Mouse (Mus musculus) limb, embryonic 14.5 days (tissue): Measurements from ENCODE around the gene Gm49393. TPM values are rescaled to one million over a fixed set of nuclear protein-coding genes. Genes with fewer than 3 reads are reported as not detected.

ENCODE experiments used
- ATAC-seq: fragments of 200-750 bp; cut with Nextera tagmentation; 2 replicates; pipeline ENCODE4 v1.8.0; 2017; ENCODE audit warnings: low read depth, moderate number of reproducible peaks, moderate TSS enrichment; ENCODE audit not compliant: low FRiP score
- DNase-seq: peaks from one replicate; pipeline ENCODE4 v3.0.0-alpha.2; 2015; ENCODE audit warnings: low spot score
- H3K27ac ChIP-seq: fragments of 300-500 bp; sonication (generic); replicated peaks from 2 replicates; pipeline ENCODE4 v1.5.1; 2014; ENCODE audit warnings: low read depth, mild to moderate bottlenecking, low read length, moderate library complexity, mixed read lengths
- H3K27me3 ChIP-seq: fragments of 300-500 bp; sonication (generic); 2 replicates; pipeline ENCODE4 v1.6.1; 2014; ENCODE audit warnings: low read length, mixed read lengths; ENCODE audit not compliant: control insufficient read depth, insufficient read depth
- H3K36me3 ChIP-seq: fragments of 300-500 bp; sonication (generic); 2 replicates; pipeline ENCODE4 v1.6.1; 2014; ENCODE audit warnings: mild to moderate bottlenecking, low read length, moderate library complexity, mixed read lengths; ENCODE audit not compliant: control insufficient read depth, insufficient read depth
- H3K4me1 ChIP-seq: fragments of 300-500 bp; sonication (generic); 2 replicates; pipeline ENCODE4 v1.6.1; 2014; ENCODE audit warnings: antibody characterized with exemption, low read length, mixed read lengths; ENCODE audit not compliant: control insufficient read depth, insufficient read depth
- H3K4me2 ChIP-seq: fragments of 300-500 bp; sonication (generic); replicated peaks from 2 replicates; pipeline ENCODE4 v1.6.1; 2014; ENCODE audit warnings: low read depth, mild to moderate bottlenecking, low read length, moderate library complexity; ENCODE audit not compliant: severe bottlenecking
- H3K4me3 ChIP-seq: fragments of 300-500 bp; sonication (generic); replicated peaks from 2 replicates; pipeline ENCODE4 v1.5.1; 2014; ENCODE audit warnings: low read length
- H3K9ac ChIP-seq: fragments of 300-500 bp; sonication (generic); 2 replicates; pipeline ENCODE4 v1.6.1; 2014; ENCODE audit warnings: mild to moderate bottlenecking, low read depth, low read length, moderate library complexity; ENCODE audit not compliant: severe bottlenecking
- H3K9me3 ChIP-seq: fragments of 300-500 bp; sonication (generic); 2 replicates; pipeline ENCODE4 v1.6.1; 2016; ENCODE audit warnings: low read length; ENCODE audit not compliant: control insufficient read depth
- POLR2A ChIP-seq: fragments of 200-500 bp; IDR thresholded peaks from 2 replicates; pipeline ENCODE4 v1.8.0; 2012; ENCODE audit warnings: inconsistent platforms, mild to moderate bottlenecking, moderate library complexity, borderline replicate concordance; ENCODE audit not compliant: insufficient read depth, insufficient read length; ENCODE audit errors: extremely low read depth
- WGBS: fragments of 180-500 bp; shearing (Covaris S2); extraction: QIAGEN DNeasy Blood & Tissue Kit; methylation state at CpG from one replicate; pipeline ENCODE4 v1.1.7; 2014; 5-methylcytosine and 5-hydroxymethylcytosine counted together
- polyA plus RNA-seq, 2 experiments: library from polyadenylated mRNA; depleted of rRNA in 1 of 2; stranded (reverse) in 1 of 2; unstranded in 1 of 2; fragments of >200 nt; fragmentation: Nextera tagmentation in 1 of 2; extraction: Ambion mirVana in 1 of 2; gene quantifications; 2 replicates each; pipeline versions ENCODE4 v1.2.1 to v1.2.3; 2012 to 2014

The Gm49393 gene
- polyA plus RNA-seq, 2 experiments, result not detected

GRCm38 (mm10) chr13:60820486-60821175 lies 114.8 kb downstream of the Gm49393 start:
- H3K4me2 ChIP-seq, result no peak overlapping the region
- H3K9ac ChIP-seq, result no peak overlapping the region
- WGBS, result 66% methylated on average over 3 of the region's 3 CpGs
- no peaks in the 10 kb centered on the region for H3K27me3 ChIP-seq
- no peaks in the 10 kb centered on the region for H3K4me1 ChIP-seq
- H3K4me3 ChIP-seq, result no peak overlapping the region
- no peak overlapping the region for H3K27ac ChIP-seq
- H3K9me3 ChIP-seq, result no peaks in the 10 kb centered on the region
- no peaks in the 10 kb centered on the region for H3K36me3 ChIP-seq
- TF ChIP-seq POLR2A, result no peak
- ATAC-seq (no peak), DNase-seq (no peak)

- Histone ChIP-seq H3K9ac (no peak overlapping the region), H3K27ac (no peak overlapping the region), H3K4me1 (no peaks in the 10 kb centered on the region), H3K4me2 (no peak overlapping the region), H3K36me3 (no peaks in the 10 kb centered on the region), H3K27me3 (no peaks in the 10 kb centered on the region), H3K9me3 (no peaks in the 10 kb centered on the region), H3K4me3 (no peak overlapping the region)
- 10% methylated on average over 7 of the region's 7 CpGs for WGBS
- TF ChIP-seq POLR2A, result no peak
- peak; percentile 49 for DNase-seq
- ATAC-seq, result no peak
Observed at GRCm38 (mm10) chr13:60819469-60819868, 115.9 kb downstream of the Gm49393 start.

DNA sequence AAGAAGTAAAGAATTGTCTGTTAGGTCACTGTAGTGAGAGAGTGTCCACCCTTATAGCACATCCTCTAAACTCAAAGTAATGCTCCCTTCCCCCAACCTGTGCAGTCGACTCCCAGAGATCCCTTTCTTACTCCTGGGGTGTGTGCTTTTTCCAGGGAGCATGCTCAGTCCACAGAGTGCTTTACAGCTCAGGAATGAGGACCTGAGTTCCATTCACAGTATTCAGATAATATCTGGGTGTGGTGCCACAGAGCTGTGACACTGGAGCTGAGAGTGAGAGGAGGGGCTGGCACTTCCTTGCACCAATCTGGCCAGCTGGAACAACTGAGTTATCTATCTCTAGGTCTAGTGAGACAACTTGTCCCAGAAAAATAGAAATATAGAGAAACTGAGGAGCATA lies 121.7 kb downstream of the Gm49393 start:
- no peak for TF ChIP-seq POLR2A
- H3K9me3 ChIP-seq, result no peaks in the 10 kb centered on the region
- 45% methylated on average over 1 of the region's 1 CpGs for WGBS
- no peaks in the 10 kb centered on the region for H3K36me3 ChIP-seq
- H3K4me3 ChIP-seq, result no peak overlapping the region
- DNase-seq (no peak), ATAC-seq (no peak)
- no peaks in the 10 kb centered on the region for H3K27me3 ChIP-seq
- no peaks in the 10 kb centered on the region for H3K4me1 ChIP-seq
- H3K9ac ChIP-seq, result no peak overlapping the region
- no peak overlapping the region for H3K27ac ChIP-seq
- no peak overlapping the region for H3K4me2 ChIP-seq

DNA sequence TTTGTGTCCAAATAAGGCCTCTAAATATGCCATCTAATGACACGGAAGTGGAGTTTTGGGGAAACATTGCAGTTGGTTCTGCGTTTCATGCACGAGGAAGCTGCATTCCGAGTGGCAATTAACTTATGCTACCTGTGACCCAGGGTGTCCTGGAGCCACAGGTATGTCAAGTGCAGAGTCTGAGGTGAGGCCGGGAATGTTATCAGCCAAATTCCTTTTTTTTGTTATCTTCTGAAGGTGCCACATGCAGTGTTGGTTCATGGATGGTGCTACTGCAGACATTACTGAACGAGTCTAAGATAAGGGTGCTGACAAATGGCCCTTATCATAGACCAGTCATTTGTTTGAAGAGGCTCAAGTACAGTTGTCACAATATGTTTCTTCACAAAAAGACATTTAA lies 122.6 kb downstream of the Gm49393 start:
- Histone ChIP-seq H3K27ac (no peak overlapping the region), H3K9me3 (no peaks in the 10 kb centered on the region), H3K9ac (no peak overlapping the region), H3K4me1 (no peaks in the 10 kb centered on the region), H3K27me3 (no peaks in the 10 kb centered on the region), H3K36me3 (no peaks in the 10 kb centered on the region), H3K4me3 (no peak overlapping the region), H3K4me2 (no peak overlapping the region)
- ATAC-seq (no peak), DNase-seq (no peak)
- 87% methylated on average over 6 of the region's 6 CpGs for WGBS
- TF ChIP-seq POLR2A, result no peak

DNA sequence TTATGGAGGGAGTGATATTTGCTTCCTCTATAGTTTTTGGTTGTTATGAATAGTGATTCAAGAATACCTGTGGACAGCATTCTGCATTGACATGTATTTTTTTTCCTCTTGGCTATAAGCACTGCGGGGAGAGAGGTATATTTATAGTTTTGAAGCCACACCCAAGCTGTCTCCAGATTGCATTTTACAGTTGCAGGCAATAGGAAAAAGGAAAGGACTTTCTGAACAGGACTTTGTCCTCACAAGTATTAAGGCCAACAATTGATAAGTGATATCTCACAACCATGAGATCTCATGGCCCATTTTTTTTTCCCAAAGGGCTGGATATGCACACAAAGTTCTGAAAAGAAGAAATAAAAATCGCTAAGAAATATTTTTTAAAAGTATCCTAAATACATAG lies 125.7 kb downstream of the Gm49393 start:
- DNase-seq, result no peak

More for the DNA sequence above, 125.7 kb downstream of the Gm49393 start:
- H3K4me2 ChIP-seq, result no peak overlapping the region
- no peak overlapping the region for H3K9ac ChIP-seq
- no peak overlapping the region for H3K4me3 ChIP-seq
- TF ChIP-seq POLR2A, result no peak
- no peaks in the 10 kb centered on the region for H3K4me1 ChIP-seq
- ATAC-seq, result no peak
- no peaks in the 10 kb centered on the region for H3K9me3 ChIP-seq
- 72% methylated on average over 2 of the region's 2 CpGs for WGBS
- H3K27me3 ChIP-seq, result no peaks in the 10 kb centered on the region
- H3K27ac ChIP-seq, result no peak overlapping the region
- H3K36me3 ChIP-seq, result no peaks in the 10 kb centered on the region

Other genes with a start within 250 kb of the Gm49393 start
- gene BC051665, start 149.2 kb downstream of the Gm49393 start, polyA plus RNA-seq (2012; rRNA removed), result not detected in 2 replicates
- not detected in 2 replicates for gene BC051665, start 149.2 kb downstream of the Gm49393 start, polyA plus RNA-seq (2014; fragmentation: Nextera tagmentation; extraction: Ambion mirVana)
- gene Ctsll3, start 132.7 kb downstream of the Gm49393 start, polyA plus RNA-seq (2012; rRNA removed), result not detected in 2 replicates
- gene Ctsll3, start 132.7 kb downstream of the Gm49393 start, polyA plus RNA-seq (2014; fragmentation: Nextera tagmentation; extraction: Ambion mirVana), result 0.45 TPM in 1 of 2 replicates, not detected in the other
- gene 4930486L24Rik, start 71.1 kb downstream of the Gm49393 start, polyA plus RNA-seq (2012; rRNA removed), result 0.12 TPM in 1 of 2 replicates, not detected in the other
- gene 4930486L24Rik, start 71.1 kb downstream of the Gm49393 start, polyA plus RNA-seq (2014; fragmentation: Nextera tagmentation; extraction: Ambion mirVana), result not detected in 2 replicates
- gene Gm49392, start 38.7 kb downstream of the Gm49393 start, polyA plus RNA-seq (2012; rRNA removed), result 0.24 TPM in 1 of 2 replicates, not detected in the other
- 0.36 TPM in 2 replicates for gene Gm49392, start 38.7 kb downstream of the Gm49393 start, polyA plus RNA-seq (2014; fragmentation: Nextera tagmentation; extraction: Ambion mirVana)
- gene Ctla2b, start 38.1 kb downstream of the Gm49393 start, polyA plus RNA-seq (2012; rRNA removed), result 3.1 and 3.5 TPM in 2 replicates
- gene Ctla2b, start 38.1 kb downstream of the Gm49393 start, polyA plus RNA-seq (2014; fragmentation: Nextera tagmentation; extraction: Ambion mirVana), result 3.8 and 4.1 TPM in 2 replicates
- 1.2 and 1.5 TPM in 2 replicates for gene Tpbpb, start 30.7 kb downstream of the Gm49393 start, polyA plus RNA-seq (2012; rRNA removed)
- gene Tpbpb, start 30.7 kb downstream of the Gm49393 start, polyA plus RNA-seq (2014; fragmentation: Nextera tagmentation; extraction: Ambion mirVana), result not detected in 2 replicates
- 4.0 and 4.6 TPM in 2 replicates for gene Gm49391, start 981 bp upstream of the Gm49393 start, polyA plus RNA-seq (2012; rRNA removed)
- 1.6 and 3.5 TPM in 2 replicates for gene Gm49391, start 981 bp upstream of the Gm49393 start, polyA plus RNA-seq (2014; fragmentation: Nextera tagmentation; extraction: Ambion mirVana)
- 11.2 and 18.4 TPM in 2 replicates for gene Ctla2a, start 1.0 kb upstream of the Gm49393 start, polyA plus RNA-seq (2012; rRNA removed)
- 26.3 and 30.2 TPM in 2 replicates for gene Ctla2a, start 1.0 kb upstream of the Gm49393 start, polyA plus RNA-seq (2014; fragmentation: Nextera tagmentation; extraction: Ambion mirVana)
- gene Tpbpa, start 6.4 kb upstream of the Gm49393 start, polyA plus RNA-seq (2012; rRNA removed), result 4.8 and 5.4 TPM in 2 replicates
- gene Tpbpa, start 6.4 kb upstream of the Gm49393 start, polyA plus RNA-seq (2014; fragmentation: Nextera tagmentation; extraction: Ambion mirVana), result not detected in 2 replicates
- 1.1 and 1.3 TPM in 2 replicates for gene Ctsj, start 70.4 kb upstream of the Gm49393 start, polyA plus RNA-seq (2012; rRNA removed)
- not detected in 2 replicates for gene Ctsj, start 70.4 kb upstream of the Gm49393 start, polyA plus RNA-seq (2014; fragmentation: Nextera tagmentation; extraction: Ambion mirVana)
- not detected in 2 replicates for gene Ctsq, start 105.0 kb upstream of the Gm49393 start, polyA plus RNA-seq (2012; rRNA removed)
- gene Ctsq, start 105.0 kb upstream of the Gm49393 start, polyA plus RNA-seq (2014; fragmentation: Nextera tagmentation; extraction: Ambion mirVana), result not detected in 2 replicates
- gene Ctsr, start 228.7 kb upstream of the Gm49393 start, polyA plus RNA-seq (2012; rRNA removed), result 0.06 and 0.16 TPM in 2 replicates
- gene Ctsr, start 228.7 kb upstream of the Gm49393 start, polyA plus RNA-seq (2014; fragmentation: Nextera tagmentation; extraction: Ambion mirVana), result not detected in 2 replicates